Mouse (Mus musculus): ENCODE data around the gene Cd79b. TPM values are rescaled to one million over a fixed set of nuclear protein-coding genes. Genes with fewer than 3 reads are reported as not detected.

Gene Cd79b
- 0.03 and 0.08 TPM in 2 replicates for polyA plus RNA-seq (2012)

GRCm38 (mm10) chr11:106314333-106314812 is at the start of gene Cd79b:
TSS of gene Cd79b (minus strand) at chr11:106314762.
- TF ChIP-seq GATA1 (IDR thresholded peaks at IDR 0.05; ENCODE audit: low read length) (no peak), TAL1 (IDR thresholded peaks at IDR 0.05; ENCODE audit: low read length) (no peak)
- H3K9me3 ChIP-seq (ENCODE audit: control insufficient read depth, low read length), result no peaks in the 10 kb centered on the region
- H3K4me3 ChIP-seq (replicated peaks), result no peak within 1 kb of the TSS
- H3K36me3 ChIP-seq (ENCODE audit: control insufficient read depth), result no peaks in the 10 kb centered on the region
- no peaks in the 10 kb centered on the region for H3K4me1 ChIP-seq (ENCODE audit: control insufficient read depth)
- H3K27me3 ChIP-seq (ENCODE audit: control insufficient read depth), result no peaks in the 10 kb centered on the region

DNA sequence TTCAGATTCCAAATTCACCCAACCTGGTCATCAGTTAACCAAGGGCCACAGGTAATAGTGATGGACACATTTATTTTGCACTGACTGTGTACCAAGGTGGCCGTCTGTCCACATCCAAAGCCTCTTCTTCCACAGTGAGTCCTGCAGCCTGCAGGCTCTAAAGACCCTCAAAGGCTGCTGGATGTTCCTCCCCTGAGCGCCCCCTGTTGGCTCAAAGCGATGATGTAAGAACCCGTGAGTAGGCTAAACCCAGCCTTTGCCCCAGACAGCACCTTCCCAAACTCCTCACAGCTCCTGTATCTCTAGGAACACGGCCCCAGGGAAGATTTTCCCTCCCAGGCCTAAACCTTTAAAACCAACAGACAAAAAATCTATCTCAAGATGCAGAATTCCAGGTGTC is 44.8 kb upstream of the Cd79b start:
- no peaks in the 10 kb centered on the region for H3K36me3 ChIP-seq (ENCODE audit: control insufficient read depth)
- no peak overlapping the region for H3K4me3 ChIP-seq (replicated peaks)
- no peaks in the 10 kb centered on the region for H3K4me1 ChIP-seq (ENCODE audit: control insufficient read depth)
- peaks cover 7% of the 10 kb centered on the region; the same call in 1 of the 2 replicates for H3K27me3 ChIP-seq (ENCODE audit: control insufficient read depth)
- TF ChIP-seq GATA1 (IDR thresholded peaks at IDR 0.05; ENCODE audit: low read length), result no peak
- TF ChIP-seq TAL1 (IDR thresholded peaks at IDR 0.05; ENCODE audit: low read length), result no peak
- no peaks in the 10 kb centered on the region for H3K9me3 ChIP-seq (ENCODE audit: control insufficient read depth, low read length)

- Histone ChIP-seq H3K36me3 (ENCODE audit: control insufficient read depth) (no peaks in the 10 kb centered on the region), H3K4me3 (replicated peaks) (no peak overlapping the region)
- no peak for TF ChIP-seq GATA1 (IDR thresholded peaks at IDR 0.05; ENCODE audit: low read length)
- TF ChIP-seq TAL1 (IDR thresholded peaks at IDR 0.05; ENCODE audit: low read length), result no peak
These were observed 41.0 kb upstream of the Cd79b start for GRCm38 (mm10) chr11:106355382-106356128.

DNA sequence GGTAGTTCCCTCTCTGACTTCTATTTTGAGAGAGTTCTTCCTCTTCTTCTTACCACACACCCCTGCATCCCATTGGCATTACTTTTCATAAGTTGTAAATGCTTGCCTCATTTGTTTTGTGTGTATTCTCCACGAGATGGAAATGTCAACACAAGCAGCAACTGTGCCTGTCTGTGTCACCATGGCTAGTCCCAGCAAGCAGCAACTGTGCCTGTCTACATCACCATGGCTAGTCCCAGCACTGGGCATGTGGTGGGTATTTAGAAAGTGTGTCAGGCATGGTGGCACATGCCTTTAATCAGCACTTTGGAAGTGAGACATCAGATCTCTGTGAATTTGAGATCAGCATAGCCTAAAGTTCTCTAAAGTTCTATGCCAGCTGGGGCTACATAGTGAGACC is 39.6 kb upstream of the Cd79b start:
- no peak overlapping the region for H3K4me3 ChIP-seq (replicated peaks)
- no peaks in the 10 kb centered on the region for H3K36me3 ChIP-seq (ENCODE audit: control insufficient read depth)
- H3K9me3 ChIP-seq (ENCODE audit: control insufficient read depth, low read length), result no peaks in the 10 kb centered on the region
- no peak for TF ChIP-seq GATA1 (IDR thresholded peaks at IDR 0.05; ENCODE audit: low read length)
- no peak for TF ChIP-seq TAL1 (IDR thresholded peaks at IDR 0.05; ENCODE audit: low read length)
- peaks cover 7% of the 10 kb centered on the region; the same call in 1 of the 2 replicates for H3K27me3 ChIP-seq (ENCODE audit: control insufficient read depth)
- H3K4me1 ChIP-seq (ENCODE audit: control insufficient read depth), result no peaks in the 10 kb centered on the region

More at GRCm38 (mm10) chr11:106355382-106356128, 41.0 kb upstream of the Cd79b start:
- H3K27me3 ChIP-seq (ENCODE audit: control insufficient read depth), result peaks cover 7% of the 10 kb centered on the region; the same call in 1 of the 2 replicates
- H3K9me3 ChIP-seq (ENCODE audit: control insufficient read depth, low read length), result no peaks in the 10 kb centered on the region
- H3K4me1 ChIP-seq (ENCODE audit: control insufficient read depth), result no peaks in the 10 kb centered on the region

DNA sequence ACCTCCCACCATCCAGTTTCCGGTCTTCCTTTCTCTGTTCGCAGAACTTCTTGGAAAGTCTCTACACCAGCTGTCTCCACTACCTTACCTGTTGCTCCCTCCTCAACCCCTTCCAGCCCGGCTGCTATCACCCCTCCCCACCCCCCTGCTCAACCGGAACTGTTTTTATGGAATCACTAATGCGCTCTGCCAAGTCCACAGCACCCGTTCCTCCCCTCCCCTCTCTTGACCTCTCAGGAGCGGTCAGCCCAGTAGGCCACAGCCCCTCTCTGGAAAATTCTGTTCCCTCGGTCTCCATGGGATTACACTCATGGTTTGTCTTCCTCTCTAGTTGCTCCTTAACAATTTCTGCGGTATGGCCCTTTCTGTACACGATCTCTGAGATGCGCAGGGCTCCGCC is 38.6 kb upstream of the Cd79b start, which contains the start of gene Scn4a:
Gene Scn4a, minus strand, starts transcription at position 101 of the 400 bp plus-strand sequence.
- TF ChIP-seq TAL1 (IDR thresholded peaks at IDR 0.05; ENCODE audit: low read length) (no peak), GATA1 (IDR thresholded peaks at IDR 0.05; ENCODE audit: low read length) (no peak)
- Histone ChIP-seq H3K9me3 (ENCODE audit: control insufficient read depth, low read length) (no peaks in the 10 kb centered on the region), H3K27me3 (ENCODE audit: control insufficient read depth) (peaks cover 7% of the 10 kb centered on the region; the same call in 1 of the 2 replicates), H3K4me3 (replicated peaks) (no peak within 1 kb of the TSS), H3K36me3 (ENCODE audit: control insufficient read depth) (no peaks in the 10 kb centered on the region), H3K4me1 (ENCODE audit: control insufficient read depth) (no peaks in the 10 kb centered on the region)

- Histone ChIP-seq H3K4me1 (ENCODE audit: control insufficient read depth) (no peaks in the 10 kb centered on the region), H3K36me3 (ENCODE audit: control insufficient read depth) (no peaks in the 10 kb centered on the region), H3K4me3 (replicated peaks) (no peak overlapping the region), H3K27me3 (ENCODE audit: control insufficient read depth) (peaks cover 7% of the 10 kb centered on the region; the same call in 1 of the 2 replicates), H3K9me3 (ENCODE audit: control insufficient read depth, low read length) (no peaks in the 10 kb centered on the region)
- TF ChIP-seq GATA1 (IDR thresholded peaks at IDR 0.05; ENCODE audit: low read length), result no peak
- TF ChIP-seq TAL1 (IDR thresholded peaks at IDR 0.05; ENCODE audit: low read length), result no peak
These were observed 37.4 kb upstream of the Cd79b start for GRCm38 (mm10) chr11:106351941-106352340.

DNA sequence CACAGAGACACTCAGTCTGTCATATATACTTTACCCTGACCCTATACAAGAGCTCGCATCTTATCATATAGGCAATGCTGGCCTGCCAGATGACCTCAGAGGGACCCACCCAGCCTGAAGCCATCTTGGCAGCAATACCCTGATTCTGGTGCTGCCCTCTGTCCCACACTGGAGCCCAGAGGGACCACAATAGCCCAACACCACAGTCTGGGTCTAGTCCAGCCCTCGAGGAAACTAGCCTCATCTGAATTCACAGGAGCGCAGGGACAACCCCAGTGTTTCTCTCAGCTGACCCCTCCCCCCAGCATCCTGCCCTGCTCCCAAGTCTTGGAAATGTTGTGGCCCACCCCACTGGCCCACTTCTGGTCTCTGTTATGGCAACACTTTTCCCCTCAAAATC is 36.7 kb upstream of the Cd79b start:
- TF ChIP-seq GATA1 (IDR thresholded peaks at IDR 0.05; ENCODE audit: low read length), result no peak
- no peak for TF ChIP-seq TAL1 (IDR thresholded peaks at IDR 0.05; ENCODE audit: low read length)
- H3K4me3 ChIP-seq (replicated peaks), result no peak overlapping the region
- H3K9me3 ChIP-seq (ENCODE audit: control insufficient read depth, low read length), result no peaks in the 10 kb centered on the region
- no peaks in the 10 kb centered on the region for H3K36me3 ChIP-seq (ENCODE audit: control insufficient read depth)
- H3K27me3 ChIP-seq (ENCODE audit: control insufficient read depth), result peaks cover 7% of the 10 kb centered on the region; the same call in 1 of the 2 replicates
- no peaks in the 10 kb centered on the region for H3K4me1 ChIP-seq (ENCODE audit: control insufficient read depth)

- Histone ChIP-seq H3K27me3 (ENCODE audit: control insufficient read depth) (peaks cover 6% of the 10 kb centered on the region; the same call in 1 of the 2 replicates), H3K9me3 (ENCODE audit: control insufficient read depth, low read length) (no peaks in the 10 kb centered on the region), H3K36me3 (ENCODE audit: control insufficient read depth) (no peaks in the 10 kb centered on the region), H3K4me1 (ENCODE audit: control insufficient read depth) (no peaks in the 10 kb centered on the region), H3K4me3 (replicated peaks) (no peak overlapping the region)
- TF ChIP-seq GATA1 (IDR thresholded peaks at IDR 0.05; ENCODE audit: low read length) (no peak), TAL1 (IDR thresholded peaks at IDR 0.05; ENCODE audit: low read length) (no peak)
These were observed 36.3 kb upstream of the Cd79b start for GRCm38 (mm10) chr11:106350853-106351252.

DNA sequence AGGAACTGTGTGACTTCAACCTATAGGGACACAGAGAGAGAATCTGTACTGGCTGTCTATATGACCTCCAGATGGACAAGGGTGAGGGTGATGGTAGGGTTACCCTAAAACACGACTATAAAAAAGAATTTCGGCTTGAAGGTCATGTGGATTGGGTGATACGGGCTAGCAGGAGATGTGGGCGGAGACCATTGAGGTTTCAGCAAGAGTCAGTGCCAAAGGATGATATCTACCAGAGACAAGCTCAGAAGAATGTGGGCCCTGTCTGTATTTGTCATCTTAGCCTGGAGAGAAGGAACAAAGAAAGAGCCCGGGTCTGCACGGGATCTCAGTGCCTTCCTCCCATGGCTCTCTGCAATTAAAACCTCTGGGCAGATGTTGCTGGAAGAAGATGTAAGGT is 35.2 kb upstream of the Cd79b start:
- H3K4me3 ChIP-seq (replicated peaks), result no peak overlapping the region
- H3K27me3 ChIP-seq (ENCODE audit: control insufficient read depth), result no peaks in the 10 kb centered on the region; the same call in 1 of the 2 replicates

More for the DNA sequence above, 35.2 kb upstream of the Cd79b start:
- Histone ChIP-seq H3K36me3 (ENCODE audit: control insufficient read depth) (no peaks in the 10 kb centered on the region), H3K9me3 (ENCODE audit: control insufficient read depth, low read length) (no peaks in the 10 kb centered on the region), H3K4me1 (ENCODE audit: control insufficient read depth) (no peaks in the 10 kb centered on the region)
- TF ChIP-seq TAL1 (IDR thresholded peaks at IDR 0.05; ENCODE audit: low read length), result no peak
- no peak for TF ChIP-seq GATA1 (IDR thresholded peaks at IDR 0.05; ENCODE audit: low read length)

Measured in erythroblast, embryonic 14.5 days (primary cell).